Mouse (Mus musculus) spleen, adult 18-20 months (tissue): ENCODE measurements around the gene Gm42517.

Source experiments
- DNase-seq, 2 experiments: peaks; one replicate each; pipeline ENCODE4 v3.0.0; 2022; ENCODE audit warnings: mixed read lengths in 2 of 2

The Gm42517 gene

GRCm38 (mm10) chr5:108347843-108348242 lies 19.9 kb downstream of the Gm42517 start:
- DNase-seq, result no peak

GRCm38 (mm10) chr5:108345313-108346071 lies 22.2 kb downstream of the Gm42517 start:
- DNase-seq, result no peak

GRCm38 (mm10) chr5:108343680-108344170 lies 24.0 kb downstream of the Gm42517 start:
- DNase-seq, result no peak

GRCm38 (mm10) chr5:108338049-108338448 lies 29.7 kb downstream of the Gm42517 start:
- no peak for DNase-seq

GRCm38 (mm10) chr5:108337385-108337784 lies 30.3 kb downstream of the Gm42517 start:
- DNase-seq, result no peak

GRCm38 (mm10) chr5:108331051-108331450 lies 36.7 kb downstream of the Gm42517 start:
- DNase-seq, result no peak
